Mouse (Mus musculus) T-cell, adult 2 months (primary cell): ENCODE results near the gene Bglap.

Source experiments
- DNase-seq: peaks from one replicate; pipeline ENCODE4 v3.0.0; 2022; ENCODE audit warnings: low spot score

Bglap gene

GRCm38 (mm10) chr3:88339006-88339405, 45.3 kb downstream of the Bglap start:
- DNase-seq: no peak

DNA sequence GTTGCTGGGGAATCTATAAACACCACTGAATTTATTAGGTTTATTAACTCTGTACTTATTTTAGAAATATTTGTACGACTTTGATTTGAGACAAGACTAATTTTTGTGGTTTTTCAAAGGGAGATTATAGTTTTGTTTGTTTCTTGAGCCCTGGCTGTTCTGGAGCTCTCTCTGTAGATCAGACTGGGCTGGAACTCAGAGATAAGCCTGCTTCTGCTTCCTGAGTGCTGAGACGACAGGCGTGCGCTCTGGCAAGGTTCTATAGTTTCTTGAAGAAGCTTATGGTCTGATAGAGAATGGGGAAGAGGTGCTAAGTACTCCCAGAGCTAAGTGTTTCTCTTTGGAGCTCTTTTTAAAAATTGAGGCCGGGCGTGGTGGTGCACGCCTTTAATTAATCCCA, 45.9 kb downstream of the Bglap start:
- no peak for DNase-seq

- DNase-seq: peak; percentile 20
These were observed 46.8 kb downstream of the Bglap start for GRCm38 (mm10) chr3:88337367-88338020.

DNA sequence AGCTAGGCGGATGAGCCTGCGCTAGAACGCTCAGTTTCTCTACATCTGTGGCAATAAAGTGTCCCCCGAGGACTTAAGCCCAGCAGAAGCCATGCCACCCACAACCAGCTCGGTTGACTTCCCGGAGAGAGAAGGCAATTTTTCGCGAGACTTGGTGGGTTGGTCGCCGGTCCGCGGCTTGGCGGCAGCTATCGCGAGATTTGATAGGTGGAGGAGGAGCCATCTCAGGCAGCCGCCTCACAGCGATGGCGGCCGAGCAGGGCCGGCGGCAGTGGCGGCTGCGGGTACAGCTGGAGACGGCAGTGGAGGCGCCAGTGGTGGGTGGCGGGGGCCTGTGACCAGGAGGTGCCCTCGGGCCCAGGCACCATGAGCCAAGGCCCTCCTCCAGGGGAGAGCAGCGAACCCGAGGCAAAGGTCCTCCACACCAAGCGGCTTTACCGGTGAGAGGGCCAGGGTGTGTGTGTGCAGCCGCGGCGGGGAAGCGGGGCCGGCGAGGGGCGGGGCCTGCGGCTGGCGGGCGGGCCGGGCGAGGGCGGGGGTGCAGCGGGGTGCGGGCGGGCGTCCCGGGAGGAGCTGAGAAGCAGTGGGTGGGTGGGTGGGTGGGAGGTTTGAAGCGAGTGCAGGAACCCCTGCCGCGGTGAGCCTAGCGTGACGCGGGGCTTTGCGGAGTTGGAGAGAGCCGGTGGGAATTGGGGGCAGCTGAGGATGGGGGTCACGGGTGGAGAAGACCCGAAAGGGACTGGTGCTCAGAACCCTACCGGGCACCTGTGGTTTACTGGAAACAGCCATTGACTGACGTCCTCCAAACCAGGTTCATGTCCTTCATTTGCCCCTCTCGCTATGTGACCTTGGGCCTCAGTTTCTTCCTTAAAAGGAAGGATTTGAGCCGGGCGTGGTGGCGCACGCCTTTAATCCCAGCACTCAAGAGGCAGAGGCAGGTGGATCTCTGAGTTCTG, 47.9 kb downstream of the Bglap start, which contains the start of the genes Tmem79 and Smg5:
Gene Tmem79, minus strand, starts transcription at position 91 of the 956 bp plus-strand sequence.
Gene Smg5, plus strand, starts transcription at position 203 of the 956 bp plus-strand sequence.
- peak; percentile 97 for DNase-seq

DNA sequence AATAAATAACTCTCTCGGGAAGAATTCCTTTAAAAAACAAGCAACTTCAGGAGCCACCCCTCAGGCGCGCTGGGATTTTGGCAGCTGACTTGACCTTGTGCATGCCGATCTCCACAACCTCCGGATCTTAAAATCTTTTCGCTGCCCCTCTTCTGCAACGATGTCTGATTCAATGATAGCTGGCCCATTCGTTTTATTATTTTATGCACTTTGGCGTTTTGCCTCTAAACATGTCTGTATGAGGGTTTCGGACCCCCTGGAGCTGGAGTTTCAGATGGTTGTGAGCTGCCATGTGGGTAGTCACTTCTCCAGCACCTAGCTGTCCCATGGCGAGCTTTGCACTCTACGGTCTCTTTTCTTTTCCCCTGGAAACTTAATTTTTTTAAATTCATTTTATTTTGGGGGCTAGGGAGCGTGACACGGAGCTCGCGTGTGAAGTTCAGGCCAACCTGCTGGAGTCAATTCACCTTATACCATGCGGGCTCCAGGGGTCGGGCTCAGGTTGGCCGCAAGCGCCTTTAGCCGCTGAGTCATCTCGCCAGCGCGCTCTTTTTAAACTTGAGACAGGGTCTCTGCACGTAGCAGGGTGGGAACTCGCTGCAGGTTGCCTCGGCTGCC, 48.7 kb downstream of the Bglap start:
- DNase-seq: no peak

GRCm38 (mm10) chr3:88334902-88335435, 49.3 kb downstream of the Bglap start:
- no peak for DNase-seq

DNA sequence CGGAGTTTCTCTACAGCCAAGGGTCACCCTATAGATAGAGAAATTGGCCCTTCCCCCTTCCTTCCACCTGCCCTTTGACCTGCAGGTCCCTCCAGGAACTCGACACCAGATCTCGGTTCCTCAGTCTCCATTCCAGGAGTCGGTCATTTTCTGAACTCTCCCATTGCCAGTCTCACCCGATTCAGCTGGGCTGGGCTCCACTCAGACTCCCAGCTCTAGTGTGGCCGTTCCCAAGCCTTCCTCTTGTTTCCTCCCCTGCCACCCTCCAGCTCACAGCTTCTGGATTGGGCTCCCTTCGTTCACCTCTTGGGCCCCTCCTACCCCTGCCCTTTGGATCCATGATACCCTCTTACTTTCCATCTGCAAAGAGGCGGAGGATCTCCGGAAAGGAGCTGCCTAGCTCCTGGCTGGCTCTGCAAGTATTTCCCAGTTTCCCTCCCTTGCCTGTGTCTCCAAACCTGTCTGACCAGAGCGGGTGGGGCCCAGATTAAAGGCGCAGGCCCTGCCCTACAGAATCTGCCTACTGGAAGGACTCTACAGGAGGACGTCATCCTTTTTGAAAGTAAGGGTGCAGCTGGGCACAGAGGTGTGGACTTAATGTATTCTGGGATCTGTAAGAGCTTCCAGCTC, 50.1 kb downstream of the Bglap start:
- no peak for DNase-seq
